Mouse (Mus musculus) thymus, postnatal 4 days (tissue): ENCODE measurements around the gene A730049H05Rik.

Source experiments
- DNase-seq: peaks from one replicate; pipeline ENCODE4 v3.0.0; 2021

Gene A730049H05Rik

GRCm38 (mm10) chr6:92816311-92816751 is at the start of gene A730049H05Rik:
A730049H05Rik (plus strand) TSS chr6:92816478.
- no peak for DNase-seq

GRCm38 (mm10) chr6:92776356-92776755 is 39.9 kb upstream of the A730049H05Rik start:
- DNase-seq, result peak; percentile 12

- DNase-seq, result no peak
These were observed 36.9 kb upstream of the A730049H05Rik start for GRCm38 (mm10) chr6:92779140-92779934.

- DNase-seq, result no peak
These were observed 36.4 kb upstream of the A730049H05Rik start for GRCm38 (mm10) chr6:92779935-92780205.

GRCm38 (mm10) chr6:92781446-92781845 is 34.8 kb upstream of the A730049H05Rik start:
- no peak for DNase-seq

GRCm38 (mm10) chr6:92784782-92785181 is 31.5 kb upstream of the A730049H05Rik start:
- peak; percentile 63 for DNase-seq

GRCm38 (mm10) chr6:92786701-92787375 is 29.4 kb upstream of the A730049H05Rik start:
- no peak for DNase-seq

GRCm38 (mm10) chr6:92787376-92787712 is 28.9 kb upstream of the A730049H05Rik start:
- peak; percentile 80 for DNase-seq

GRCm38 (mm10) chr6:92793804-92794203 is 22.5 kb upstream of the A730049H05Rik start:
- no peak for DNase-seq

GRCm38 (mm10) chr6:92801462-92801861 is 14.8 kb upstream of the A730049H05Rik start:
- DNase-seq, result no peak

- no peak for DNase-seq
These were observed 13.9 kb upstream of the A730049H05Rik start for GRCm38 (mm10) chr6:92802421-92802820.

- no peak for DNase-seq
These were observed 13.1 kb upstream of the A730049H05Rik start for GRCm38 (mm10) chr6:92803213-92803612.

- DNase-seq, result no peak
These were observed 11.9 kb upstream of the A730049H05Rik start for GRCm38 (mm10) chr6:92804254-92804971.

- no peak for DNase-seq
These were observed 6.5 kb upstream of the A730049H05Rik start for GRCm38 (mm10) chr6:92809818-92810217.

GRCm38 (mm10) chr6:92810628-92811027 is 5.7 kb upstream of the A730049H05Rik start:
- DNase-seq, result no peak

GRCm38 (mm10) chr6:92811566-92811965 is 4.7 kb upstream of the A730049H05Rik start:
- no peak for DNase-seq

- no peak for DNase-seq
These were observed 3.4 kb upstream of the A730049H05Rik start for GRCm38 (mm10) chr6:92812702-92813370.

- no peak for DNase-seq
These were observed 1.4 kb downstream of the A730049H05Rik start for GRCm38 (mm10) chr6:92817661-92818060.

GRCm38 (mm10) chr6:92821606-92822005 is 5.3 kb downstream of the A730049H05Rik start:
- DNase-seq, result no peak

GRCm38 (mm10) chr6:92822006-92822405 is 5.7 kb downstream of the A730049H05Rik start:
- DNase-seq, result no peak

- DNase-seq, result no peak
These were observed 7.7 kb downstream of the A730049H05Rik start for GRCm38 (mm10) chr6:92823991-92824390.

GRCm38 (mm10) chr6:92826561-92826960 is 10.3 kb downstream of the A730049H05Rik start:
- no peak for DNase-seq

GRCm38 (mm10) chr6:92827360-92827759 is 11.1 kb downstream of the A730049H05Rik start:
- no peak for DNase-seq
